Mouse (Mus musculus) heart, postnatal 0 days (tissue): ENCODE data around the gene Mms19.

Experiments
- CTCF ChIP-seq: IDR thresholded peaks from 2 replicates; pipeline ENCODE4 v1.5.1; 2016; ENCODE audit warnings: antibody characterized with exemption, control low read depth, low read depth
- EP300 ChIP-seq: IDR thresholded peaks from 2 replicates; pipeline ENCODE4 v1.6.1; 2016; ENCODE audit warnings: antibody characterized with exemption, low read depth

GRCm38 (mm10) chr19:42021681-42022541, 41.0 kb upstream of the Mms19 start:
- TF ChIP-seq CTCF (no peak), EP300 (no peak)
